Mouse (Mus musculus) hindbrain, embryonic 12.5 days (tissue): Measurements from ENCODE around the gene Tcl1b2. TPM values are rescaled to one million over a fixed set of nuclear protein-coding genes. Genes with fewer than 3 reads are reported as not detected.
"Not testable (repeated sequence)": the region's sequence is repeated elsewhere in the genome, so short reads cannot be mapped to it uniquely, and the experiment has no call there.

Source experiments
- ATAC-seq: fragments of 200-750 bp; cut with Nextera tagmentation; 2 replicates; pipeline ENCODE4 v1.8.0; 2017; ENCODE audit warnings: moderate TSS enrichment; ENCODE audit not compliant: low FRiP score
- H3K27ac ChIP-seq: fragments of 300-500 bp; sonication (generic); 2 replicates; pipeline ENCODE4 v1.5.1; 2016; ENCODE audit warnings: mild to moderate bottlenecking
- H3K27me3 ChIP-seq: fragments of 300-500 bp; sonication (generic); 2 replicates; pipeline ENCODE4 v1.6.1; 2016; ENCODE audit warnings: mild to moderate bottlenecking
- H3K36me3 ChIP-seq: fragments of 300-500 bp; sonication (generic); 2 replicates; pipeline ENCODE4 v1.6.1; 2016; ENCODE audit warnings: mild to moderate bottlenecking
- H3K4me1 ChIP-seq: fragments of 300-500 bp; sonication (generic); 2 replicates; pipeline ENCODE4 v1.6.1; 2016
- H3K4me2 ChIP-seq: fragments of 300-500 bp; sonication (generic); replicated peaks from 2 replicates; pipeline ENCODE4 v1.6.1; 2016; ENCODE audit warnings: mild to moderate bottlenecking
- H3K4me3 ChIP-seq: fragments of 300-500 bp; sonication (generic); 2 replicates; pipeline ENCODE4 v1.5.1; 2016; ENCODE audit warnings: mild to moderate bottlenecking
- H3K9ac ChIP-seq: fragments of 300-500 bp; sonication (generic); 2 replicates; pipeline ENCODE4 v1.6.1; 2016; ENCODE audit warnings: mild to moderate bottlenecking, moderate library complexity
- H3K9me3 ChIP-seq: fragments of 300-500 bp; sonication (generic); replicated peaks from 2 replicates; pipeline ENCODE4 v1.6.1; 2016; ENCODE audit warnings: mild to moderate bottlenecking
- WGBS: fragments of 180-500 bp; shearing (Covaris S2); methylation state at CpG from one replicate; pipeline ENCODE4 v1.1.7; 2016; 5-methylcytosine and 5-hydroxymethylcytosine counted together
- polyA plus RNA-seq: library from polyadenylated mRNA; unstranded; fragments of >200 nt; fragmentation: Nextera tagmentation; extraction: Ambion mirVana; gene quantifications from 2 replicates; pipeline ENCODE4 v1.2.1, GENCODE M21; 2016

The Tcl1b2 gene
- polyA plus RNA-seq, 1 experiment from 2014 or later, result not detected

DNA sequence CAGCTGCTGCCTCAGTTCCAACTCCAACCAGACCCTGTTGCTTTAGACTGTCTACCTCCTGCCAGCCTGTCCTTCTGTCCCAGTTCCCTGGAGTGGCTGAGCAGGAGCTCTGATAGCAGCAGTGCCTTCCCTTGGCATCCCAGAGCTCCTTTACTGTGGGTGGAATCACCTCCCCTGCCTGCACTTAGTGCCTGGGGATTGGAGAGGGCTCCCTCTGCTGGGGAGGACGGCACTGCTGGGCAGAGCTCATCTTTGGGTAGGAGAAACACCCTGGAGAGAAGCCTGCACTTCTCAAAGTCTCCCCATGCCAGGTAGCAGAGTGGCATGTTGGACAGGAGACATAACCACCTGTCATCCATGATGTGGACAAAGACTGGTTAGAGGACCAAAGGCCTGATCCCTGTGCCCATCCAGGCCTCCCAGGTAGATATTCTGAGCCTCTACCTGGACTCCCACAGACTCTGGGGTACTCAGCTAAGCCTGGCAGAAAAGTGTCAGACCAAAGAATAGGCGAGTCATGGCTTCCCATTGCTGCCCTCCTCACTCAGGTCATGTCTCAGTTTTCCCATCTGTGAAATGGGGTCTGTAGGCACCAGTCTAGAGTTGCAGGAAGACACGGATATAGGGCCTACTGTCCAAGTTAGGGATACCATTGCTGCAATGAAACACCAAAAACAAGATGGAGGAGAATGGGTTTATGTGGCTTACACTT lies 16.2 kb upstream of the Tcl1b2 start:
- H3K4me1 ChIP-seq, H3K9ac ChIP-seq, H3K27me3 ChIP-seq, ATAC-seq, H3K9me3 ChIP-seq, H3K27ac ChIP-seq, H3K4me2 ChIP-seq, H3K4me3 ChIP-seq, H3K36me3 ChIP-seq: not testable (repeated sequence)
- WGBS, result 58% methylated on average over 3 of the region's 3 CpGs

DNA sequence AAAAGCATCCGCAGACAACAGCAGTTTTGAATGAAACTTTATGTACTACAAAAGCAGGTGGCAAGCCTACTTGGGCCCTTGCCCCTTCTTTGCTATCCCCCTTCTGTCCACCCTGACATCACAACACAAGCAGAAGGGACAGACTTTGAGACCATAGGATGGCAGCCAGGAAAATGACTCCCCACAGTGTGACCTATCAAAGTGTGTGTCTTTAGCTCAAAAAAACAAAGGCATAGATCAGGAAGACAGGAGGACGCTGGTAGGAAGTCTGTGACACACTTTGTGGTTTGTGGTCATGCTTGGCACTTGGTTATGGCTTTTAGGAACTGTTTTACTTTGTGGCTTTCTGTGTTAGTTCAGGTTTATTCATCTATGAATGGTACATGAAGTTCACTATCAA lies 11.6 kb upstream of the Tcl1b2 start:
- not testable (repeated sequence) for ATAC-seq, H3K9me3 ChIP-seq, H3K4me1 ChIP-seq, H3K27ac ChIP-seq, H3K36me3 ChIP-seq, H3K4me3 ChIP-seq, H3K9ac ChIP-seq, H3K27me3 ChIP-seq, H3K4me2 ChIP-seq
- 67% methylated on average over 2 of the region's 2 CpGs for WGBS

DNA sequence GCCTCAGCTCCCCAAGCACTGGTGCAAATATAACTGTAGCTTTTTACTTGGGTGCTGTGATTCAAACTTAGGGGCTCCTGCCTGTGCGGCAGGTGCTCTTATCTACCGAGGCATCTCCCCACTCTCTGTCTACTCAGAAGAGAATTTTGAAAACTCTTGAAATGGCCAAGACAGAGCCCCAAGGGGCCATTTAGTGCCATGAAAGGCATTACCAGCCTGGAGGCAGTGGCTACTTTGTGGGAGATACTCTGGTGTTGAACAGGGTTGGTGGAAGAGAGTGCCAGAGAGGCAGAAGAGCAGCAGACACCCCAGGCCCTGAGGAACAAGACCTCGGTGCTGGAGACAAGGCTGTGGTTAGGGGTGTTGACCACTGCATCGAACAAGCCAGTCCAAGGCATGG lies 11.0 kb upstream of the Tcl1b2 start:
- WGBS, result 88% methylated on average over 4 of the region's 4 CpGs
- H3K9ac ChIP-seq, H3K27me3 ChIP-seq: not testable (repeated sequence)

DNA sequence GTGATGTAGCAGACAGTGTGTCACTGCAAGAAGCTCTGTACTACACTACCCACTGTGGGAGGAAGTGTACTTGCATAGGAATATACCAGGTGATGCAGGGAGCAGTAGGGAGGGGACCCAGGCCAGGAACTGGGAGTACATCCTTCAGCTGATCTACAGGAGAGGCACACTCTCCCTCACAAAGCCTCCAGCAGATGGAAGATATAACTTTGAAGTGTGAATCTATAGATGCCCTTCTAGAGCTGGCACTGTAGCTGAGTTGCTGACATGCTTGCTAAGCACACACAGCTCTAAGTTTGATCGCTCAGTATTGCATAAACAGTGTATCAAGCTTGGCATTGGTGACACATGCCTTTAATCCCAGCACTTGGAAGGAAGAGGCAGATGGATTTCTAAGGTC lies 8.1 kb upstream of the Tcl1b2 start:
- H3K9ac ChIP-seq, H3K4me2 ChIP-seq, H3K9me3 ChIP-seq, H3K4me1 ChIP-seq, ATAC-seq, H3K36me3 ChIP-seq, H3K4me3 ChIP-seq, H3K27ac ChIP-seq, H3K27me3 ChIP-seq: not testable (repeated sequence)
- 74% methylated on average over 1 of the region's 1 CpGs for WGBS

More for the DNA sequence above, 11.0 kb upstream of the Tcl1b2 start:
- H3K9me3 ChIP-seq, H3K4me2 ChIP-seq, H3K4me1 ChIP-seq, H3K27ac ChIP-seq, H3K4me3 ChIP-seq, ATAC-seq, H3K36me3 ChIP-seq: not testable (repeated sequence)

DNA sequence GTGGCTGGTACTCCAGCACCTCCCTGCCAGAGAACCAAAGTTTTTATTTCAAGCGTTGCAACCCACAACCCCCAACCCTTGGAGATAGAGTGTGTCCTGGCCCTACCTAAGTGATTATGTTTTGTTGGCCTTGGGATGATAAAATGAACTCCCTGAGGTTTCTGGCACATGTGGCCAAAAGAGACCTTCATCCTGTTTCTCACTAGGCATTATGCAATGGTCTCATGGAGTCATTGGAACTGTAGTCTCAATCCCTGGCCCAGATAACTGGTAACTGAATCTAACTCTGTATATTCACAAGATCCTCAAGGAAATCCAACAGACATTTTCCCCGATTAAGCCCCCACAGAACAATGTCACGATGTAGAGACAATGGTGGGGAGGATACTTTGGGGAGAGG lies 2.7 kb upstream of the Tcl1b2 start:
- ATAC-seq, result no peak
- H3K9ac ChIP-seq, result no peak overlapping the region
- H3K36me3 ChIP-seq, result no peaks in the 10 kb centered on the region
- H3K4me3 ChIP-seq, result no peak overlapping the region
- H3K27ac ChIP-seq, result no peak overlapping the region
- no peaks in the 10 kb centered on the region for H3K4me1 ChIP-seq
- 93% methylated on average over 3 of the region's 3 CpGs for WGBS
- H3K4me2 ChIP-seq, result no peak overlapping the region
- no peaks in the 10 kb centered on the region for H3K27me3 ChIP-seq
- no peaks in the 10 kb centered on the region for H3K9me3 ChIP-seq

DNA sequence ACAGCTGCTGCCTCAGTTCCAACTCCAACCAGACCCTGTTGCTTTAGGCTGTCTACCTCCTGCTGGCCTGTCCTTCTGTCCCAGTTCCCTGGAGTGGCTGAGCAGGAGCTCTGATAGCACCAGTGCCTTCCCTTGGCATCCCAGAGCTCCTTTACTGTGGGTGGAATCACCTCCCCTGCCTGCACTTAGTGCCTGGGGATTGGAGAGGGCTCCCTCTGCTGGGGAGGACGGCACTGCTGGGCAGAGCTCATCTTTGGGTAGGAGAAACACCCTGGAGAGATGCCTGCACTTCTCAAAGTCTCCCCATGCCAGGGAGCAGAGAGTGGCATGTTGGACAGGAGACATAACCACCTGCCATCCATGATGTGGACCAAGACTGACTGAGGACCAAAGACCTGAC lies 886 bp upstream of the Tcl1b2 start:
- not testable (repeated sequence) for H3K4me3 ChIP-seq, H3K27me3 ChIP-seq, H3K4me2 ChIP-seq, H3K27ac ChIP-seq, H3K9ac ChIP-seq, H3K36me3 ChIP-seq, H3K4me1 ChIP-seq, H3K9me3 ChIP-seq, ATAC-seq
- WGBS, result 36% methylated on average over 1 of the region's 1 CpGs

DNA sequence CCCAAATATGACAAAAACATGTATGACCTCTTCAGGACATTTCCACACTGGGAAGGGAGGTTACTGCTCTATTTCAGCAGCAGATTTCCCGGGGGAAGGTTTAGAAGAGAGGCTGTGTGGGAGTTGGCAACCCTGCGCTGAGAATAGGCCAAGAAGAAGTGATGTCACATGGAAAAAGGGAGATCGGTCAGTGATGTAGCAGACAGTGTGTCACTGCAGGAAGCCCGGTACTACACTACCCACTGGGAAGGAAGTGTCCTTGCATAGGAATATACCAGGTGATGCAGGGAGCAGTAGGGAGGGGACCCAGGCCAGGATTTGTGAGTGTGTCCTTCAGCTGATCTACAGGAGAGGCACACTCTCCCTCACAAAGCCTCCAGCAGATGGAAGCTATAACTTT lies 9.5 kb downstream of the Tcl1b2 start:
- H3K9me3 ChIP-seq, H3K4me1 ChIP-seq, H3K9ac ChIP-seq, H3K27me3 ChIP-seq, ATAC-seq, H3K4me3 ChIP-seq, H3K4me2 ChIP-seq, H3K36me3 ChIP-seq, H3K27ac ChIP-seq: not testable (repeated sequence)
- 81% methylated on average over 4 of the region's 4 CpGs for WGBS

DNA sequence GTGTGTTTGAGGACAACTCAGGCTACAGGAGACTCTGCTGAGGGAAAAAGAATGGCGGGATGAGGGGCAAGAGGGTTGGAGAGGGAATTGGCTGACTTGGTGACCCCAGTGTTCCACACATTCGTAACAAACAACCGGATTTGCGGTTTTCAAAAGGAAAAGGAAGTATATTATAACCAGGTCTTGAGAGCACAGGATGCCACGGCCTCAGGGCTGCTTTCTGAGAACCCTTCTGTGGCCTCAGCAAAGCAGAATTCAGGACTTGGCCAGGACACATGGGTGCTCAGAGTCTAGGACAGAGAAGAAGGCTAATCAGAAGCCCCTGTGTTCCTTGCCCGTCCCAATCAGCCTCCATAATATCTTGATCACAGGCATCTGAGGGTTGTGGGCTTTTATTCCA lies 13.0 kb downstream of the Tcl1b2 start:
- WGBS, result 83% methylated on average over 6 of the region's 6 CpGs
- no peaks in the 10 kb centered on the region for H3K36me3 ChIP-seq
- H3K27ac ChIP-seq, result no peak overlapping the region
- no peak overlapping the region for H3K4me2 ChIP-seq
- no peaks in the 10 kb centered on the region for H3K4me1 ChIP-seq
- no peak for ATAC-seq
- H3K27me3 ChIP-seq, result no peaks in the 10 kb centered on the region
- no peaks in the 10 kb centered on the region for H3K9me3 ChIP-seq
- no peak overlapping the region for H3K4me3 ChIP-seq
- H3K9ac ChIP-seq, result no peak overlapping the region

DNA sequence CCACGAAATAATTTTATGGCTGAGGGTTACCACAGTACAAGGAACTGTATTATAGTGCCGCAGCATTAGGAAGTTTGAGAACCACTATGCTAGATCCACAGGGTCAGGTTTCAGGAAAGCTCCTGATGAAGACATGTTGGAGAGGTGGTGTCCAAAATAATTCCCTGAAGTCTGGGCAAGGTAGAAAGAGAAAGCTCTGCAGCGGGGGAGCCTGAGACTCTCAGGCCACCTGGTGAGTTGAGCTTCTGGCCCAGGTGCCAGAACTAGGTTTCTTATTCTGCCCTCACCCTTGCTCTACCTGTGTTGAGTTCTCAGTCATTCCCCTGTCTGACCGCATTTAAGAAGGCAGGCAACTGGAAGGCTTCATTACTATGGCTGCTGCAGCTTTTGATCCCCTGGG lies 13.6 kb downstream of the Tcl1b2 start, which contains the start of gene Tcl1b1:
Tcl1b1 (plus strand) TSS at position 301 of the 400 bp plus-strand sequence.
- H3K27ac ChIP-seq, result no peak within 1 kb of the TSS
- no peak within 1 kb of the TSS for H3K9ac ChIP-seq
- H3K4me3 ChIP-seq, result no peak within 1 kb of the TSS
- no peaks in the 10 kb centered on the region for H3K36me3 ChIP-seq
- 84% methylated on average over 4 of the region's 4 CpGs for WGBS
- H3K4me2 ChIP-seq, result no peak within 1 kb of the TSS
- ATAC-seq, result no peak
- H3K9me3 ChIP-seq, result no peaks in the 10 kb centered on the region
- no peaks in the 10 kb centered on the region for H3K4me1 ChIP-seq
- H3K27me3 ChIP-seq, result no peaks in the 10 kb centered on the region

DNA sequence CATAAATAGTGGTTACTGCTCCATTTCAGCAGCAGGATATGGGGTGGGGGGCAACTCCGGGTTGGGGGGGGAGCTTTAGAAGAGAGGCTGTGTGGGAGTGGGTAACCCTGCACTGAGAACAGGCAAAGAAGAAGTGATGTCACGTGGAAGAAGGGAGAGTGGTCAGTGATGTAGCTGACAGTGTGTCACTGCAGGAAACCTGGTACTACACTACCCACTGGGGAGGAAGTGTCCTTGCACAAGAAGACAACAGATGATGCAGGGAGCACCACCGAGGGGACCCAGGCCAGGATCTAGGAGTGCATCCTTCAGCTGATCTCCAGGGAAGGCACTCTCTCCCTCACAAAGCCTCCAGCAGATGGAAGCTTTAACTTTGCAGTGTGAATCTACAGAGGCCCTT lies 20.9 kb downstream of the Tcl1b2 start:
- no peak overlapping the region for H3K4me2 ChIP-seq
- H3K27ac ChIP-seq, result no peak overlapping the region
- WGBS, result 76% methylated on average over 3 of the region's 3 CpGs
- no peak overlapping the region for H3K9ac ChIP-seq
- H3K27me3 ChIP-seq, result no peaks in the 10 kb centered on the region
- H3K4me3 ChIP-seq, result no peak overlapping the region
- no peak for ATAC-seq
- no peaks in the 10 kb centered on the region for H3K36me3 ChIP-seq
- H3K9me3 ChIP-seq, result no peaks in the 10 kb centered on the region
- no peaks in the 10 kb centered on the region for H3K4me1 ChIP-seq

DNA sequence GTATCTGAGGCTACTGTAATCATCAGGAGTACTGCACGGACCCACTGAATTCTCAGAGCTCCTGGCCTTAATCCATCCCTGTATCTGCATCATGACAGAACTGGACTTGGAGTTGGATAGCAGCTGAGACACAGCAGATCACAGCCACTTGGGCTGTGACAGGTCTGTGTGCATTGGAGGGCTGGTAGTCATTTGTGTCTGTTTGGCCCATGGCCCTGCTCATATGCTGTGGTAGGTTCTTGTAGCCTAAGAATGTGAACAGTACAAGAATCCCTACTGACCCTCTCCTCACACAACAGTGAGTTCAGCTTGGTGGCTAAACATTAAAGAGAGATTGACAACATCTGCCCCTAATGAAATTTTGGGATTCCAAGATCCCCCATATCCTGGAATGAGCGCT lies 27.6 kb downstream of the Tcl1b2 start:
- no peak for ATAC-seq
- Histone ChIP-seq H3K9ac (no peak overlapping the region), H3K9me3 (no peaks in the 10 kb centered on the region), H3K4me2 (no peak overlapping the region), H3K27ac (no peak overlapping the region), H3K4me3 (no peak overlapping the region), H3K27me3 (no peaks in the 10 kb centered on the region), H3K36me3 (no peaks in the 10 kb centered on the region), H3K4me1 (no peaks in the 10 kb centered on the region)
- WGBS, result 92% methylated on average over 2 of the region's 2 CpGs

DNA sequence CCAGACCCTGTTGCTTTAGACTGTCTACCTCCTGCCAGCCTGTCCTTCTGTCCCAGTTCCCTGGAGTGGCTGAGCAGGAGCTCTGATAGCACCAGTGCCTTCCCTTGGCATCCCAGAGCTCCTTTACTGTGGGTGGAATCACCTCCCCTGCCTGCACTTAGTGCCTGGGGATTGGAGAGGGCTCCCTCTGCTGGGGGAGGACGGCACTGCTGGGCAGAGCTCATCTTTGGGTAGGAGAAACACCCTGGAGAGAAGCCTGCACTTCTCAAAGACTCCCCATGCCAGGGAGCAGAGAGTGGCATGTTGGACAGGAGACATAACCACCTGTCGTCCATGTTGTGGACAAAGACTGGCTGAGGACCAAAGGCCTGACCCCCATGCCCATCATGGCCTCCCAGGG lies 28.5 kb downstream of the Tcl1b2 start:
- H3K4me3 ChIP-seq, result not testable (repeated sequence)

DNA sequence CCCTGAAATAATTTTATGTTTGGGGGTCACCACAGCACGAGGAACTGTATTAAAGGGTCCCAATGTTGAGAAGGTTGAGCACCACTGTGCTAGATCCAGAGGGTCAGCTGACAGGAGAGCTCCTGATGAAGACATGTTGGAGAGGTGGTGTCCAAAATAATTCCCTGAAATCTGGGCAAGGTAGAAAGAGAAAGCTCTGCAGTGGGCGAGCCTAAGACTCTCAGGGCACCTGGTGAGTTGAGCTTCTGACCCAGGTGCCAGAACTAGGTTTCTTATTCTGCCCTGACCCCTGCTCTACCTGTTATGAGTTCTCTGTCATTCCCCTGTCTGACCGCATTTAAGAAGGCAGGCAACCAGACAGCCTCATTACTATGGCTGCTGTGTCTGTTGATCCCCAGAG lies 30.2 kb downstream of the Tcl1b2 start, which contains the start of gene Tcl1b5:
Tcl1b5 (plus strand) TSS at position 301 of the 400 bp plus-strand sequence.
- not testable (repeated sequence) for H3K27me3 ChIP-seq, H3K9me3 ChIP-seq, ATAC-seq, H3K4me2 ChIP-seq, H3K9ac ChIP-seq, H3K27ac ChIP-seq, H3K4me3 ChIP-seq, H3K36me3 ChIP-seq, H3K4me1 ChIP-seq
- WGBS, result 67% methylated on average over 3 of the region's 3 CpGs

More for the DNA sequence above, 28.5 kb downstream of the Tcl1b2 start:
- H3K4me2 ChIP-seq, H3K9me3 ChIP-seq, ATAC-seq, H3K9ac ChIP-seq, H3K27ac ChIP-seq, H3K36me3 ChIP-seq, H3K27me3 ChIP-seq, H3K4me1 ChIP-seq: not testable (repeated sequence)
- WGBS, result 26% methylated on average over 2 of the region's 2 CpGs
